Mouse (Mus musculus) testis, adult 2 months (tissue): ENCODE measurements around the gene Cpt1c. TPM values are rescaled to one million over a fixed set of nuclear protein-coding genes. Genes with fewer than 3 reads are reported as not detected.
A peak's percentile ranks its signal among the peaks of the same experiment; 100 is the strongest.

ENCODE experiments used
- H3K27ac ChIP-seq: fragments of 200-500 bp; 2 replicates; pipeline ENCODE4 v1.5.1; 2012; ENCODE audit warnings: low read depth, low read length; ENCODE audit not compliant: control insufficient read depth, insufficient read depth
- H3K27me3 ChIP-seq: fragments of 200-500 bp; 2 replicates; pipeline ENCODE4 v1.6.1; 2012; ENCODE audit warnings: mild to moderate bottlenecking, low read length, moderate library complexity; ENCODE audit not compliant: control insufficient read depth, insufficient read depth
- H3K36me3 ChIP-seq: fragments of 200-500 bp; 2 replicates; pipeline ENCODE4 v1.6.1; 2012; ENCODE audit warnings: mild to moderate bottlenecking, low read length; ENCODE audit not compliant: control insufficient read depth, insufficient read depth
- H3K4me1 ChIP-seq: fragments of 200-500 bp; 2 replicates; pipeline ENCODE4 v1.6.1; 2012; ENCODE audit warnings: low read length; ENCODE audit not compliant: control insufficient read depth, insufficient read depth
- H3K4me3 ChIP-seq: fragments of 200-500 bp; 2 replicates; pipeline ENCODE4 v1.5.1; 2012; ENCODE audit warnings: low read depth, mild to moderate bottlenecking, low read length, moderate library complexity, mixed read lengths; ENCODE audit not compliant: control insufficient read depth
- CTCF ChIP-seq: fragments of 200-500 bp; IDR thresholded peaks from 2 replicates; pipeline ENCODE4 v1.5.1; 2012; ENCODE audit warnings: low read depth, mild to moderate bottlenecking, inconsistent platforms, low read length, moderate library complexity; ENCODE audit not compliant: control insufficient read depth, insufficient read depth, insufficient replicate concordance
- POLR2A ChIP-seq: fragments of 200-500 bp; IDR thresholded peaks from 2 replicates; pipeline ENCODE4 v1.6.1; 2012; ENCODE audit warnings: low read depth, mild to moderate bottlenecking, inconsistent platforms, low read length, moderate library complexity; ENCODE audit not compliant: control insufficient read depth
- polyA plus RNA-seq: library from polyadenylated mRNA; depleted of rRNA; stranded (reverse); fragments of >200 nt; gene quantifications from 2 replicates; pipeline ENCODE4 v1.2.3, GENCODE M21; 2012

Gene Cpt1c
- polyA plus RNA-seq, 1 experiment: 137 TPM

DNA sequence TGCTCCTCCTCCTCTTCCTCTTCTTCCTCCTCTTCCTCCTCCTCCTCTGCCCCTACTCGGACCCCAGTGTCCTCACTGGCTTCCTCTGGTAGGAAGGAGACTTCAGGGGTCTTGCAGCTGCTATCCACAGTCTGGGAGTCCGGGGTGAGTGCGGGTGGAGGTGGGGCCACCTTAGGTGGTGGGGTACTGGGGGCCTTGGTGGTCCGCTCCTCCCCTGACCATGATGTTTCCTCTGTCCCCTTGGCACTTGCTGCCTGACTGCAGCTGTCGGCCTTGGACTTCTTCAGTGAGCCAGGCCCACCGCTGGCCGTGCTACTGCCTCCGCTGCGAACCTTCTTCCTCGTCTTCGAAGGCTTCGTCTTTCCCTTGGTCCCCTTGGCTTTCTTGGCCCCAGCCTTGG, 31.9 kb upstream of the Cpt1c start:
- Histone ChIP-seq H3K27ac (no peak overlapping the region), H3K36me3 (peaks cover 2% of the 10 kb centered on the region), H3K27me3 (no peaks in the 10 kb centered on the region), H3K4me1 (no peaks in the 10 kb centered on the region), H3K4me3 (no peak overlapping the region)
- TF ChIP-seq CTCF (no peak), POLR2A (no peak)

DNA sequence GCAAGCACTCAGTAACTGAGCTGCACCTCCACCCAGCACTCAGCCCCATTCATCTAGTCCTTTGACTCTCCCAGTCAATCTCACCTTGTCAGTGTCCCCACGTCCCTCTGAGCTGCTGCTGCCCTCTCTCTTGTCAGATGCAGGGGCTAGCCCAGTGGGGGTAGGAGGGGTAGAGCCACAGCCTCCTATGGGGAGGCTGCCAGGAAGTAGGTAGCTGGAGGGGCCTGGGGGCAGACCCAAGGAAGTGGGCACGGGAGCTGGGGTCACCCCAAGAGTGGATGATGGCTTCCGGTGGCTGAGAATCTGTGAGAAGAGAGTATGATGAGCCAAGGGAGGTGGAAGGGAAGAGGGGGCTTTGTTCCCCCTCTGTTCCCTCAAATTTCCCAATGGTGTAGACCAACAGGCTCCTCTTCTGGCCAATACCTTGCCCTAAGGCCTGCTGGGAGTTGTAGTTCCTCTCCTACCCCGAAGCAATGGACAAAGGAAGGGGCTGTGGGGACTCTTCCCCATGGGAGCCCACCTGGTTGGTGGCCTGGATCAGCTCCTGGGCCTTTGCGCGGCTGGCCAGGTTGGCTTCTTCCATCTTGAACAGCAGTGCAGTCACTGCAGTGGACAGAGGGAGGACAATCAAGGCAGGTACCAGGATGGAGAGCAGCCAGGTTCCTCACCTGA, 30.8 kb upstream of the Cpt1c start:
- Histone ChIP-seq H3K27me3 (no peaks in the 10 kb centered on the region), H3K27ac (no peak overlapping the region), H3K4me1 (no peaks in the 10 kb centered on the region), H3K4me3 (no peak overlapping the region), H3K36me3 (peaks cover 3% of the 10 kb centered on the region)
- TF ChIP-seq POLR2A (no peak), CTCF (no peak)

DNA sequence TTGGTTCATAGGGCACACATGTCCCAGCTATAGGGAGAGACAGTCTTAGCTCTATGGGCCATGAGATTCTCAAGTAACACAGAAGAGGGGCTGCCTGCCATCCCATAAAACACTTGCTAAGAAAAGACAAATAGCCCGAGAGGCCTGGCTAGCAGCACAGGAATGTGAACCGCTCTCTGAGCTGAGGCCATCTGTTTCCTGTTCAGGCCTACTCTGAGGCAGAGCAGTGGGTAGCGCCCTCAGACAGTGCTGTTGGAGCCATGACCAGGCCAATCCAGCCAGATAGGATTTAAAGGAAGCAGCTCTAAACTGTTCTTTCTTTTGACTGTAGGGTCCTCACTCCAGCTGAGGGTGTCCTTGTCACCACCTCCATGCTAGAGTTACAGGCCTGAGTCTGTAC, 29.9 kb upstream of the Cpt1c start:
- no peaks in the 10 kb centered on the region for H3K27me3 ChIP-seq
- TF ChIP-seq POLR2A: no peak
- TF ChIP-seq CTCF: no peak
- H3K36me3 ChIP-seq: peaks cover 5% of the 10 kb centered on the region
- no peak overlapping the region for H3K27ac ChIP-seq
- peaks cover 4% of the 10 kb centered on the region for H3K4me1 ChIP-seq
- no peak overlapping the region for H3K4me3 ChIP-seq

DNA sequence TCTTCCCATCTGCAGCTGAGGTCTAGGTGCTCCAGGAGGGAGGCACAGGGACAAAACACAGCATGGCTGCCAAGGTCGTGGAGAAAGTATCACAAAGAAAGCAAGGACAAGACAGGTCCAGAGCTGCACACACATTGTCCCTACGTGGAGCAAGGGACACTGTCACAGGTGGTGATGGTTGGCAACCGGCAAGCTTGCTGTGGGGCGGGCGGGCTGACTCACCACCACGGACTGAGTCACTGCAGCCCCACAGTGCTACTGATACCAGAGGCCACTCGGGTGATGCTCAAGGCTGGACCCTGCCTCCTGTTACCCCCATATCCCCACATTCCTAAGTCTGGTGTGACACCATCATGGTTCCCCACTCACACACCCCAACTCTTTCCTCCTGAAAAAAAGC, 27.8 kb upstream of the Cpt1c start:
- H3K27me3 ChIP-seq: no peaks in the 10 kb centered on the region
- H3K4me3 ChIP-seq: no peak overlapping the region
- TF ChIP-seq POLR2A (peak; percentile 4; the same call in 1 of the 2 replicates), CTCF (no peak)
- H3K4me1 ChIP-seq: peaks cover 10% of the 10 kb centered on the region
- peaks cover 5% of the 10 kb centered on the region for H3K36me3 ChIP-seq
- no peak overlapping the region for H3K27ac ChIP-seq

DNA sequence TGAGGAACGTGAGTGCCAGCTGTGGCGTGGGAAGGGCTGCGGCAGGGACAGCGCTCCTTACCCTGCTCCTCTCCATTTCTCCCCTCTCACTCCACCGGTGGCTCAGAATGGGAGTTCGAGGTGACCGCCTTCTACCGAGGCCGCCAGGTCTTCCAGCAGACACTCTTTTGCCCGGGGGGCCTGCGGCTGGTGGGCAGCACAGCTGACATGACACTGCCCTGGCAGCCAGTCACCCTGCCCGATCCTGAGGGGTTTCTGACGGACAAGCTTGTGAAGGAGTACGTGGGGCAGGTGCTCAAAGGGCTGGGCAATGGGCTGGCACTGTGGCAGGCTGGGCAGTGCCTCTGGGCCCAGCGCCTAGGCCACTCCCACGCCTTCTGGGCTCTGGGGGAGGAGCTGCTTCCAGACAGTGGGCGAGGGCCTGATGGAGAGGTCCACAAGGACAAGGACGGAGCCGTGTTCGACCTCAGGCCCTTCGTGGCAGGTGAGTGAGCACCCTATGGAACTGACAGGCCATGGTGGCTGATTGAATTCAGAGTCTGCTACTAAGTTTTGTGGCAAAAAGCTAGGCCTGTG, 26.0 kb upstream of the Cpt1c start:
- TF ChIP-seq CTCF: no peak
- no peak for TF ChIP-seq POLR2A
- H3K4me3 ChIP-seq: no peak overlapping the region

DNA sequence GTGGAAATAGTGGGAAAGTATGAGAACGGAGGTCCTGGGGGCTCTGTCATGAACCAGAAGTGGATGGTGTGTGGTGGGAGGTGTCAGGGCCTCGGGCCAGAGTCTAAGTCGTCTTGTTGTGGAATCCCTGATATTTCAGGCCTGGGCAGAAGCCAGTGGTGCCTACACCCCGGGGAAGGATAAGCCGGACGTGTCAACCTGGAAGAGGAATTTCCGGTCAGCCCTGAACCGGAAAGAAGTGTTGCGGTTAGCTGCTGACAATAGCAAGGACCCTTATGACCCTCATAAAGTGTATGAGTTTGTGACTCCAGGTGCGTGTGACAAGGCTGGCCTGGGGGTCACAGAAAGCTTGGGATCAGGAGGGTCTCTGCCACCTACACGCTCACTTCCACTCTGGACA, 25.1 kb upstream of the Cpt1c start:
- H3K27me3 ChIP-seq: no peaks in the 10 kb centered on the region
- H3K36me3 ChIP-seq: peaks cover 2% of the 10 kb centered on the region
- H3K4me3 ChIP-seq: no peak overlapping the region
- H3K27ac ChIP-seq: no peak overlapping the region
- TF ChIP-seq POLR2A (no peak), CTCF (no peak)
- peaks cover 15% of the 10 kb centered on the region for H3K4me1 ChIP-seq

More for the DNA sequence above, 26.0 kb upstream of the Cpt1c start:
- Histone ChIP-seq H3K36me3 (peaks cover 2% of the 10 kb centered on the region), H3K4me1 (peaks cover 15% of the 10 kb centered on the region), H3K27me3 (no peaks in the 10 kb centered on the region), H3K27ac (no peak overlapping the region)

DNA sequence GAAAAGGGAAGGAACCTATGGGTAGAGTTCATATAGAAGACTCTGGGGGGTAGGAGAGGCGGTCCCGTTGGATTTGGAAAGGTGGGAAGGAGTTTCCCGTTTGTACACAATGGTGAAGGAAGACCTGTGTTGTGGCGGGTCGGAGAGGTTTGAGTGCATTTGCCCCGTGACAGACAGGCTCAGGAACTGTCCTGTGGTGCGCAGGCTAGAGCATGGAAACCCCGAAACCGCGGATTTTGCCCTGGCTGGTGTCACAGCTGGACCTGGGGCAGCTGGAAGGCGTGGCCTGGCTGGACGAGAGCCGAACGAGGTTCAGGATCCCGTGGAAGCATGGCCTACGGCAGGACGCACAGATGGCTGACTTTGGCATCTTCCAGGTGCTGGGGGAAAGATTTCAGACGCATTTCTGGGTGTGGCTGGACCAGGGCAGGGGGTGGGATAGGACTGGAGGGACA, 23.9 kb upstream of the Cpt1c start, which contains the start of gene Bcl2l12:
Gene Bcl2l12 (minus strand): TSS at position 212 of the 455 bp plus-strand sequence.
- H3K4me1 ChIP-seq: peaks cover 15% of the 10 kb centered on the region
- peak within 1 kb of the TSS; percentile 98 for H3K4me3 ChIP-seq
- peak within 1 kb of the TSS; percentile 99 for H3K27ac ChIP-seq
- H3K27me3 ChIP-seq: no peaks in the 10 kb centered on the region
- TF ChIP-seq CTCF: no peak
- TF ChIP-seq POLR2A: no peak
- H3K36me3 ChIP-seq: peaks cover 2% of the 10 kb centered on the region
